Comparison of ENCODE assay signal across 14 mouse cellular contexts in the genomic region with DNA sequence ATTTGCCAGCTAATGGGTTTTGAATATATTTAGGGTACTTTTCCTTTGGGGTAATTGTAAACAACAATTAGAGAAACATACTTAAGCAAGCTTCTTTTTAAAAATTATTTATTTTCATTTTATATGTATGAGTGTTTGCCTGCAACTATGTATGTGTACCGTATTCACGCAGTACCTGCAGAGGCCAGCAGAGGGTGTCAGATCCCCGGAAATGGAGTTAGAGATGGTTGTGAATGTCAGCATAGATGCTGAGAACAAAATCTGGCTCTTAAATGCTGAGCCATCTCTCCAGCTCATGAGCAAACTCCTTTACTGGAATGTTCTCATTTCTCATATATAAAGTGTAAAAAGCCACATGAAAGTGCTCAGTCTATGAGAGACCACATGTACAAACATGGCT. TPM values are rescaled to one million over a fixed set of nuclear protein-coding genes. Genes with fewer than 3 reads are reported as not detected.
A peak's percentile ranks its signal among the peaks of the same experiment; 100 is the strongest.
DNase-seq lines count a peak whose midpoint lies in the region; ATAC-seq and TF ChIP-seq lines count a peak whose summit lies in the region.
"Had no signal": no experiment of that assay in that cellular context is flagged by ENCODE, and none has a peak within 500 bp of the region (broad histone marks: within the 10 kb centered on the region; RNA-seq: fewer than 3 reads in every experiment).

No protein-coding gene starts in this region.

- DNase-seq in left cerebral cortex, adult 2 months (ENCODE audit: extremely low spot score in 1 of 2, low spot score in 2 of 2), result no peak
- DNase-seq in left cerebral cortex, adult 18-20 months (ENCODE audit: low spot score in 2 of 2), result no peak
- DNase-seq in B cell, adult 2 months, result peak; percentile 12 to 25
- DNase-seq in c-Kit-positive CD71-positive TER-119-positive erythroid progenitor cells, embryonic 14.5 days (ENCODE audit: low spot score), result peak; percentile 18
- no peak for DNase-seq in right cerebral cortex, postnatal 25 days
- DNase-seq: heart, postnatal 36 days had no signal

- intact Hi-C loops in left cerebral cortex, adult 2 months (cut with DNase I), result loop anchor here (10.0 kb wide), 1 partner anchor 278 kb away; no protein-coding TSS in a partner anchor

- TF ChIP-seq CTCF in left cerebral cortex, adult 2 months (IDR thresholded peaks at IDR 0.05), result peak; percentile 40
- TF ChIP-seq CTCF in E14TG2a.4 (conservative IDR thresholded peaks at IDR 0.05; ENCODE audit: low read length), result peak; percentile 77

- ATAC-seq in megakaryocyte-erythroid progenitor cell, adult 5-6 weeks (replicated peaks; ENCODE audit: low FRiP score, low TSS enrichment, poor library complexity, severe bottlenecking), result no peak

- no peaks in the 10 kb centered on the region for H3K36me3 ChIP-seq in E14TG2a.4 (ENCODE audit: insufficient read depth, low read length)
- H3K36me3 ChIP-seq: forebrain, embryonic 10.5 days; kidney, embryonic 15.5 days; neural tube, embryonic 15.5 days had no signal

- no peaks in the 10 kb centered on the region for H3K9me3 ChIP-seq in E14TG2a.4 (ENCODE audit: low read length)
- H3K9me3 ChIP-seq: forebrain, embryonic 10.5 days; kidney, embryonic 15.5 days; neural tube, embryonic 15.5 days had no signal

- no peaks in the 10 kb centered on the region for H3K27me3 ChIP-seq in E14TG2a.4 (ENCODE audit: insufficient read depth, low read length)
- H3K27me3 ChIP-seq: kidney, embryonic 15.5 days; neural tube, embryonic 15.5 days had no signal

- H3K27ac ChIP-seq in left cerebral cortex, adult 2 months, result no peak overlapping the region
- H3K27ac ChIP-seq: forebrain, embryonic 10.5 days; kidney, embryonic 15.5 days; neural tube, embryonic 15.5 days had no signal

- no peak overlapping the region for H3K4me3 ChIP-seq in left cerebral cortex, adult 2 months
- H3K4me3 ChIP-seq in E14TG2a.4 (replicated peaks; ENCODE audit: low read length), result no peak overlapping the region
- H3K4me3 ChIP-seq: forebrain, embryonic 10.5 days; kidney, embryonic 15.5 days; megakaryocyte, embryonic 14.5 days; neural tube, embryonic 15.5 days had no signal

- H3K4me1 ChIP-seq in E14TG2a.4 (replicated peaks; ENCODE audit: low read depth, low read length), result peaks cover 41% of the 10 kb centered on the region
- H3K4me1 ChIP-seq: forebrain, embryonic 10.5 days; kidney, embryonic 15.5 days; megakaryocyte, embryonic 14.5 days; neural tube, embryonic 15.5 days had no signal

RNA-seq across cellular contexts. Expression of gene Ndufa9, which starts 42.2 kb away (rescaled TPM):
- total RNA-seq in left cerebral cortex, adult 2 months (2021), result 100 to 1,000 TPM; 135 to 150 TPM
- 100 to 1,000 TPM; 151 to 164 TPM for total RNA-seq in left cerebral cortex, adult 18-20 months (2021)
- 90.9 and 114 TPM in 2 replicates for total RNA-seq in megakaryocyte-erythroid progenitor cell, adult 5-6 weeks (2014; fragmentation: Nextera tagmentation)
- 156 and 188 TPM in 2 replicates for total RNA-seq in megakaryocyte-erythroid progenitor cell, adult 5-6 weeks (2017)

RNA-seq across cellular contexts. Expression of gene Akap3, which starts 46.1 kb away (rescaled TPM):
- total RNA-seq in left cerebral cortex, adult 2 months (2021), result under 1 TPM; 0.18 to 0.35 TPM
- total RNA-seq in left cerebral cortex, adult 18-20 months (2021), result under 1 TPM; 0.19 to 0.26 TPM
- not detected in 2 replicates for total RNA-seq in megakaryocyte-erythroid progenitor cell, adult 5-6 weeks (2014; fragmentation: Nextera tagmentation)
- total RNA-seq in megakaryocyte-erythroid progenitor cell, adult 5-6 weeks (2017), result not detected in 2 replicates
- total RNA-seq: adrenal gland, adult 18-20 months; gastrocnemius, postnatal 4 days; heart, postnatal 36 days had no signal

Comparison
In these comparisons a context has a peak if more than half of its experiments do, and no peak if none do; other contexts are left out.
1. DNase-seq: peak in B cell, adult 2 months (2 of 2) and c-Kit-positive CD71-positive TER-119-positive erythroid progenitor cells, embryonic 14.5 days (single experiment); none in left cerebral cortex, adult 2 months (0 of 2), left cerebral cortex, adult 18-20 months (0 of 2) and right cerebral cortex, postnatal 25 days (single experiment).